Mouse (Mus musculus): ENCODE measurements around the gene Zbtb8a. TPM values are rescaled to one million over a fixed set of nuclear protein-coding genes. Genes with fewer than 3 reads are reported as not detected.
"Not testable (repeated sequence)": the region's sequence is repeated elsewhere in the genome, so short reads cannot be mapped to it uniquely, and the experiment has no call there.

Zbtb8a gene
- total RNA-seq (2021) = 1 to 10 TPM; 6.1 to 9.8 TPM
- long read RNA-seq, experiment 1, transcript Zbtb8a-201 (5 exons, 2,321 nt) = major isoform, 12 of 15 reads
- long read RNA-seq, experiment 1, partial matches to known transcripts = 1 of 15 reads
- long read RNA-seq, experiment 1, other reads (novel, unspliced or antisense) = 2 of 15 reads
- long read RNA-seq, experiment 2, partial matches to known transcripts = 0 of 1 reads
- long read RNA-seq, experiment 2, other reads (novel, unspliced or antisense) = 0 of 1 reads

DNA sequence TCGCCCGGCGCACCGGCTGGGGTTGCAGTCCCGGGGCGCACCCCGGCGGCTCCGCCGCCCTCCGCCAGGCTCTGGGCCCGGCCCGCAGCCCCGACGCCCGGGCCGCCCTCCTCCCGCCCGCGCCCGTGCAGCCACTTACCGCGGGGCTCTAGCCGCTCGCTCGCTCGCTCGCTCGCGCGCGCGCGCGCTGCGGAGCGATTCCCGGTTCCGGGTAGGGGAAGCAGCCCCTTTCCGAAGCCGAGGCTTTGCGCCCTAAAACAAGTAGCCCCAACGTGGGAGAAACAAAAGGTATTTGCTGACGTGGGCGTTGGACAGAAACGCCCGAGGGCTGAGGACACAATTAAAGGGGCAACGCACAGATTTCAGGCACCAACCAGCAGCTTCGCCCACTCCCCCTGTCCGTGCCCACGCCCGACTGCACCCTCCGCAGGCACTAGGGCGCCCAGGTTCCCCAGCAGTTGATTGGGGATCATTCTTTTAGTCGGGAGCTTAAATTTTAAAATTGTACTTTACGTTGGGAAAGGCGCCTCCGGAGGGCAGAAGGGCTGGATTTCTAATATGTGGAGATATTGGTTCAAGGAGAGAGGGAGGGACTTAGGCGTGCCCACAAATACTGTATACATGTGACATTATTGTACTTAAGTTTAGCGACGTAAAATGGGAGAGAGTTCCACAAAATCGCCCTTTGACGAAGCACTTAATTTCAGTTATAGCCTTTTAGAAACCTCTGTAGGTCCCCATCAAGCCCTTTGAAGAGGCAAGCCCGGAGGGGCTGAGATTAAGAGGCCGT lies at the start of gene Zbtb8a:
Gene Zbtb8a, minus strand, starts transcription at position 516 of the 790 bp plus-strand sequence.
- DNase-seq = peak; percentile 55 to 72

DNA sequence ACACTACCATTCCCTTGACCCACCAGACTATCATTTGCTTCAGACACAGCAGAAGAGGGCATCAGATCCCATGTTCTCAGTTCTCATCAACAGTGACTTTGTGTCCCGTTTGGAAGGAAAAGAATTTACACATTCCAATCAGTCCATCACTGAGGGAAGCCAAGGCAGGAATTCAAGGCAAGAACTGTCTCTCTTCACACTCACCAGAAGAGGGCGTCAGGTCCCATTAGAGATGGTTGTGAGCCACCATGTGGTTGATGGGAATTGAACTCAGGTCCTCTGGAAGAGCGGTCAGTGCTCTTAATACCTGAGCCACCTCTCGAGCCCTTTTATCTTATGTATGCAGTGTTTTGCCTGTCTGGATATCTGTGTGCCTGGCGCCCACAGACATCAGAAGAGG lies 40.4 kb upstream of the Zbtb8a start:
- no peak for DNase-seq

GRCm38 (mm10) chr4:129416478-129416877 lies 38.6 kb upstream of the Zbtb8a start:
- DNase-seq = no peak

DNA sequence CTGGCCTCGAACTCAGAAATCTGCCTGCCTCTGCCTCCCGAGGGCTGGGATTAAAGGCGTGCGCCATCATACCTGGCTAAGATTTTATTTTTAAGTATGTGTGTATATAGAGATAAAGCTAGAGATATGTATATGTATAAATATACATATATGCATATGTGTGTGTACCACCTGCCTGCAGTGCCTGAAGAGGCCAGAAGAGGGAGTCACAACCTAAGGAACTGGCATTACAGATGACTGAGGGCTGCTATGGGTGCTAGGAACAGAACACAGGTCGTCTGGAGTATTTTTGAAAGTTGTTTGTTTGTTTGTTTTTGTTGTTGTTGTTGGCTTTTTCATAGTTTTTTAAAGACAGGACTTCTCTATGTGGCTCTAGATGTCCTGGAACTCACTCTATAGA lies 38.0 kb upstream of the Zbtb8a start:
- DNase-seq = no peak

DNA sequence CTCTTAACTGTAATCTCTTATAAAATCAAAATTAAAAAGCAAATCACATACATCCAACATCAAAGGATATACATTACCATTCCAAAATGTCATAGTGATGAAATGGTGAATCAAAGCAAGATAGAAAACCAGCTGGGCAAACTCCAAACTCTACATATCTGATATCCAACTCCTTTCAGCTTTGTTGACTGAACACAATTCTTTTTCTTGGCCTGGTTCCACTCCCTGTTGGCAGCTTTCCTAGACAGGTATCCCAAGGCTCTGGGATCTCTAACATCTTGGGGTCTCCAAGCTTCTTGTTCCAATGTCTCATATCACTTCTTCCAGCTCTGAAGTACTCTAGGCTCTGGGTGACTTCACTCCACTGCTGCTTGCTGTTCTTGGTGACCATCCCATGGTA lies 33.1 kb upstream of the Zbtb8a start:
- no peak for DNase-seq

- not testable (repeated sequence) for DNase-seq
Observed at GRCm38 (mm10) chr4:129410532-129410931, 32.6 kb upstream of the Zbtb8a start.

DNA sequence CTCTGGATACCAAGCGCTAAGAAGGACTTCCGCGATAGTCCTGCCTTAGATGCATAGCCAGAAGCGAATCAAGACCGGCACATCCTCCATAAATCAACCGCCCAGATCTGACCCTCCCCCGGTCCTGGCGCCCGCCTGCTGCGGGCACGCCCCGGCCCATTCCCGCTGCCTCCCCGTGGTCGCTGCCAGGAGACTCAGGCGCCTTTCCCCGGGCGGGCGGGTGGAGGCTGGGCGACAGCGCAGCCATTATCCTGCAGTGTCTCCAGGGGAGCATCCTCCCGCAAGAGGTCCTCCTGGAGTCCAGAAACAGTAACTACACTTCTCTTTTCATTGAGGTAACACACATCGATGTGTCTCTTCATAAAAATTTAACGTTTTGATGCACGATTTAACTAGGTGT lies 28.5 kb upstream of the Zbtb8a start:
- peak; percentile 80 to 82 for DNase-seq

- DNase-seq = no peak
Observed at GRCm38 (mm10) chr4:129399813-129400212, 21.9 kb upstream of the Zbtb8a start.

GRCm38 (mm10) chr4:129396960-129397359 lies 19.0 kb upstream of the Zbtb8a start:
- no peak for DNase-seq

DNA sequence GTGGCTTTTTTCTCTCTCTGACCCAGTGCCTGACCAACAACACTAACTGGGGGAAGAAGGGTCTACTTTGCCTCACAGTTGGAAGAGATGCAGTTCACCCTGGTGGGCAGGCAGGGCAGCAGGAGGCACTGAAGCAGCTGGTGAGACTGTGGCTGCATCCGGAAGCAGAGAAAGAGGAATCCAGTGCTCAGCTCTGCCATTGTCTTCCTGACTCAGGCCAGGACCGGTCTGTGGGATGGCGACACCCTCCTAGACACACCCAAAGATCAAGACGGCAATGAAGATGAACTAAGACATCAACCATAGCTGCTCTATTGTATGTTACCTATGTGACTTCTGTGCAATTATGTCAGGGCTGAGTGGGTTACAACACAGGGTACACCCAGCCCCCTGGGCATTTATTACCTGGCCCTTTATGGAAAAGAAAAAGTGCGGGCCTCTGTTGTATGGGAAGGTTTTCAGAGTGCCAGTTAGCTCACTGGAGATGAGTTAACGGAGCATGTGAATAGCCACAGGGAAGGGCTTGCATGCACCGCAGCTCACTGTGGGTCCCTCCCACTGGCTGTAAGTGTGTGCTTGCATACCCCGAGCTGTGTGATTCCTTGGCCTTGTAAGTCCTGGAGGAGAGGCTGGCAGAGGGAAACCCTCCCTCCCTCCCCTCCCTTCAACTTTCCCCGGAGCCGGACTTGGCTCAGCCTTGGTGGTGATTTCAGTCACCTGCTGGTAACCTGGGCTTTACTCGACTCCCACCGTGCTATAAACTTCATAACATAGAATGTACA lies 16.4 kb upstream of the Zbtb8a start:
- no peak for DNase-seq

GRCm38 (mm10) chr4:129390936-129391557 lies 13.1 kb upstream of the Zbtb8a start:
- DNase-seq = no peak

DNA sequence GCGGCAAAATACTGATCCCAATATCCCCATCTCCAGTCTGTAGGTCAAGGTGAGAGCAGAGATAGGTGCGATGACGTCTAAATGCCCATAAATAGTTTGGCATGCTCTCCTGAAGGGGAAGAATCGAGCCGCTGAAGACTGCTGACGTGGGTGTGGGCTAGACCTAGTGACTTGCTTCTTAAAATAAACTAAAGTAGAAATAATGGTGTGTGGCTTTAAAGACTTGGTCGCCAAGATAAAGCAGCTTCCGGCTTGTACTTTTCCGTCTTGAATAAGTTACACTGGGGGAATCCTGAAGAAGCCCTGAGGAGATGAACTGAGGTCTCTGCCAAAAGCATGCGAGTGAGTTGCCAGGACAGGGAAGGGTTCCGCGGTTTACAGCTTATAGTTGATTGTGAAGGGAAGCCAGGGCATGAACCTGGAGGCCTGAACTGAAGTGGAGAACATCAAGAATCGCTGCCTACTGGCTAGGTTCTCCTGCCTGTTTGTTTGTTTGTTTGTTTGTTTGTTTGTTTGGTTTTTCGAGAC lies 12.4 kb upstream of the Zbtb8a start:
- DNase-seq = no peak

- no peak for DNase-seq
Observed at GRCm38 (mm10) chr4:129388404-129388803, 10.5 kb upstream of the Zbtb8a start.

DNA sequence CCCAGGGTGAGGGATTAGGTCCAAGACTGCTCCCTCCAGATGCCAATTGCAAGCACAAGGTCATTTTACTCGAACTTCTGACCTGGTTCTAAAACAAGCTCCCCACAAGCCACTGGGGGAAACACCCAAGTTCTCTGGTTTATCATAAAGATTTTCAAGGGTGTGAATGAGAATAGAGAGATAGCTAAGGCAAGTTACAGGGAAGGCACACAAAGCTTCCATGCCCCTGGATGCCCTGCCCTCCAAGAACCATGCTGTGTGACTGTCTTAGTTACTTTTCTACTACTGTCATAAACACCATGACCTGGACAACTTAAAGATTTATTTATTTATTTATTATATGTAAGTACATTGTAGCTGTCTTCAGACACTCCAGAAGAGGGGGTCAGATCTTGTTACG lies 9.1 kb upstream of the Zbtb8a start:
- DNase-seq = no peak

DNA sequence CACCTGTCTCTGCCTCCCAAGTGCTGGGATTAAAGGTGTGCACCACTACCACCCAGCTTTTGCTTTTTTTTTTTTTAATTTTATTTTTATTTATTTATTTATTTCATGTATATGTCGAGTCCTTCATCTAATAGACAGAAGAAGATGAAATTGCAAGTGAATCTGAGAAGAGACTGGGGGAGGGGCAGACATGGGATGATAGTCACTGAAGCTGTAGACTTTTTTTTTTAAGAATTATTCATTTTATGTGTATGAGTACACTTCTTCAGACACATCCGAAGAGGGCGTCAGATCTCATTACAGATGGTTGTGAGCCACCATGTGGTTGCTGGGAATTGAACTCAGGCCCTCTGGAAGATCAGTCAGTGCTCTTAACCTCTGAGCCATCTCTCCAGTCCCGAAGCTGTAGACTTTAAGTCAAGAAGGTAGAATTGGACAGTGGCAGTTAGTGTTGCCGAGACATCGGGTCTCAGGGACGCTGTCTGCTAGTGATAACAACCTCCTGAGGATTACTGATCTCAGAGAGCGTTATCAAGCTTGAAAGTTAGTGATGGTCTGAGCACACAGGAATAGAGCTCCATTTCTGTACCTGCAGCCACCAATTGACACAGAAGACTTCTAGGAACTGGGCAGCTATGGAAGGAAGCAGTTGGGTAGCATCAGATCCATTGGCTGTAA lies 8.5 kb upstream of the Zbtb8a start:
- DNase-seq = no peak

DNA sequence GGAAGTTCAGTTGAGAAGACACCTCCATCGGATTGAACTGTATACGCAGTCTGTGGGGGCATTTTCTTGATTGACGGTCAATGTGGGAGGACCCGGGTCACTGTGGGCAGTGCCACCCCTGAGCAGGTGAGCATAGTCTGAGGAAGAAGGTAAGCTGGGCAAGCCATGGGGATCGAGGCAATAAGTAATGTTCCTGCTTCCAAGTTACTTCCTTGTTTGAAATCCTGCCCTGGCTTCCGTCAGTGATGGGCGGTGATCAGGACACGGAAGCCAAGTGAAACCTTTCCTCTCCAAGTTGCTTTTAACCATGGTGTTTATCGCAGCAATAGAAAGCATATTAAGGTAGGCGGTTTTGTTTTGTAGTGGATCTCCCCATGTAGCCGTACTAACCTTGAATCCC lies 7.8 kb upstream of the Zbtb8a start:
- DNase-seq = no peak

- peak in 1 of 2 experiments; percentile 19 for DNase-seq
Observed at GRCm38 (mm10) chr4:129384440-129384839, 6.5 kb upstream of the Zbtb8a start.

- DNase-seq = no peak
Observed at GRCm38 (mm10) chr4:129383586-129383985, 5.7 kb upstream of the Zbtb8a start.

DNA sequence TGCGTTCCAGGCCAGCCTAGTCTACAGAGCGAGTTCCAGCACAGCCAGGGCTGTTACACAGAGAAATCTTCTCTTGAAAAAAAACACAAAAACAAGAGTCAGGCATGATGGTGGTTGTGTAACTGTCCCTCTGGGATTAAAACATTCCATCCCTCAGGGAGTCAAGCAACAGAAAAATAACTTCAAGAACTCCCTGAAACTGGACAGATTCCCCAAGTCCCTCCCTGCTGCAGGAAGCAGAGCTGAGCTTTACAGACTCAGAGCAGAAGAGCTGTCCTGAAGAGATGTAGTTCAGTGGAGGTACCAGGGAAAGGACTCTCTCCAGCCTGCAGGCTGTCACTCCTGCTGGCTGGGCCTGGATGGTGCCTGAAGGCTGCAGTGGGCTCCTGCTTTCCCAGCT lies 4.6 kb upstream of the Zbtb8a start:
- DNase-seq = no peak

DNA sequence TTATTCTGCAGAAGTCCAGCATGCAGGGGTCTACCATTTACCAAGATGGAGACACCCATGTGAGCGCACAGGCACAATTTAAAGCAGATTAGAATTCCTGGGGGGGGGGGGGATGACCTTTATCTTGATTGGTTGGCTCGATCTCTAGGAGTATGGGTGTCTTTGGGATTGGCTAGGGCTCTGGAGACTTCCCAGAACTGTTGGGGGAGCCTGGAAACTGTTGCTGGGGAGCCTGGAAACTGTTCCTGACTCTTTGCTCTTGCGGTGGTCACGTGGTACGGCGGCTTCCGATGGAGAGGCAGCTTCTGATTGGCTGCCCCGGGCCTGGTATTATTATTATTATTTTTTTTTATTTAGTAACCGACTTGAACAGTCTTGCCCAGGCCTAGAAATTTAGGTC lies 4.1 kb upstream of the Zbtb8a start:
- no peak for DNase-seq

- DNase-seq = no peak
Observed at GRCm38 (mm10) chr4:129381148-129381547, 3.2 kb upstream of the Zbtb8a start.

GRCm38 (mm10) chr4:129379805-129380204 lies 1.9 kb upstream of the Zbtb8a start:
- no peak for DNase-seq

Data from adrenal gland, postnatal 36 days (tissue).